Mouse (Mus musculus): ENCODE results near the gene Zfp574. TPM values are rescaled to one million over a fixed set of nuclear protein-coding genes. Genes with fewer than 3 reads are reported as not detected.

Zfp574 gene
- polyA plus RNA-seq, 1 experiment from 2014 or later = 10.8 TPM

GRCm38 (mm10) chr7:25112956-25113603 lies 40.7 kb downstream of the Zfp574 start:
- no peak overlapping the region for H3K4me2 ChIP-seq (ENCODE audit: low read depth, low read length)
- no peaks in the 10 kb centered on the region for H3K4me1 ChIP-seq (ENCODE audit: insufficient read depth)
- WGBS (ENCODE audit: insufficient replicate concordance) = 74% methylated on average over 16 of the region's 16 CpGs
- no peak for ATAC-seq
- H3K27ac ChIP-seq (ENCODE audit: low read depth) = no peak overlapping the region
- TF ChIP-seq EP300 (IDR thresholded peaks at IDR 0.05; ENCODE audit: low read depth) = no peak
- no peak for TF ChIP-seq CTCF (IDR thresholded peaks at IDR 0.05; ENCODE audit: low read depth)
- no peaks in the 10 kb centered on the region for H3K36me3 ChIP-seq (replicated peaks; ENCODE audit: insufficient read depth, low read length)
- DNase-seq = no peak
- no peak overlapping the region for H3K4me3 ChIP-seq (ENCODE audit: low read depth, low read length)
- H3K9me3 ChIP-seq (ENCODE audit: low read length) = no peaks in the 10 kb centered on the region
- no peaks in the 10 kb centered on the region for H3K27me3 ChIP-seq (ENCODE audit: insufficient read depth, low read length)
- no peak overlapping the region for H3K9ac ChIP-seq (replicated peaks)

GRCm38 (mm10) chr7:25120061-25120834 lies 47.9 kb downstream of the Zfp574 start:
- Histone ChIP-seq H3K4me3 (ENCODE audit: low read depth, low read length) (no peak overlapping the region), H3K36me3 (replicated peaks; ENCODE audit: insufficient read depth, low read length) (no peaks in the 10 kb centered on the region), H3K27me3 (ENCODE audit: insufficient read depth, low read length) (no peaks in the 10 kb centered on the region), H3K4me1 (ENCODE audit: insufficient read depth) (no peaks in the 10 kb centered on the region; the same call in 1 of the 2 replicates), H3K9me3 (ENCODE audit: low read length) (no peaks in the 10 kb centered on the region), H3K4me2 (ENCODE audit: low read depth, low read length) (peak overlapping the region; percentile 26), H3K27ac (ENCODE audit: low read depth) (no peak overlapping the region), H3K9ac (replicated peaks) (no peak overlapping the region)
- TF ChIP-seq CTCF (IDR thresholded peaks at IDR 0.05; ENCODE audit: low read depth) = no peak
- no peak for TF ChIP-seq EP300 (IDR thresholded peaks at IDR 0.05; ENCODE audit: low read depth)
- peak; percentile 68 for ATAC-seq
- peak; percentile 67 for DNase-seq
- WGBS (ENCODE audit: insufficient replicate concordance) = 31% methylated on average over 24 of the region's 25 CpGs

GRCm38 (mm10) chr7:25121240-25121786 lies 48.9 kb downstream of the Zfp574 start:
- H3K9ac ChIP-seq (replicated peaks) = no peak overlapping the region
- no peak for TF ChIP-seq EP300 (IDR thresholded peaks at IDR 0.05; ENCODE audit: low read depth)
- no peak for TF ChIP-seq CTCF (IDR thresholded peaks at IDR 0.05; ENCODE audit: low read depth)
- no peak overlapping the region for H3K4me2 ChIP-seq (ENCODE audit: low read depth, low read length)
- no peaks in the 10 kb centered on the region for H3K27me3 ChIP-seq (ENCODE audit: insufficient read depth, low read length)
- ATAC-seq = no peak
- no peak for DNase-seq
- no peaks in the 10 kb centered on the region for H3K9me3 ChIP-seq (ENCODE audit: low read length)
- H3K27ac ChIP-seq (ENCODE audit: low read depth) = no peak overlapping the region
- no peak overlapping the region for H3K4me3 ChIP-seq (ENCODE audit: low read depth, low read length)
- 70% methylated on average over 13 of the region's 13 CpGs for WGBS (ENCODE audit: insufficient replicate concordance)
- no peaks in the 10 kb centered on the region; the same call in 1 of the 2 replicates for H3K4me1 ChIP-seq (ENCODE audit: insufficient read depth)
- H3K36me3 ChIP-seq (replicated peaks; ENCODE audit: insufficient read depth, low read length) = no peaks in the 10 kb centered on the region

- H3K9ac ChIP-seq (replicated peaks) = no peak overlapping the region
- WGBS (ENCODE audit: insufficient replicate concordance) = 69% methylated on average over 10 of the region's 10 CpGs
- no peak overlapping the region for H3K4me2 ChIP-seq (ENCODE audit: low read depth, low read length)
- H3K27ac ChIP-seq (ENCODE audit: low read depth) = no peak overlapping the region
- no peaks in the 10 kb centered on the region for H3K9me3 ChIP-seq (ENCODE audit: low read length)
- H3K36me3 ChIP-seq (replicated peaks; ENCODE audit: insufficient read depth, low read length) = no peaks in the 10 kb centered on the region
- DNase-seq (no peak), ATAC-seq (no peak)
- no peaks in the 10 kb centered on the region for H3K27me3 ChIP-seq (ENCODE audit: insufficient read depth, low read length)
- peaks cover 2% of the 10 kb centered on the region; the same call in 1 of the 2 replicates for H3K4me1 ChIP-seq (ENCODE audit: insufficient read depth)
- H3K4me3 ChIP-seq (ENCODE audit: low read depth, low read length) = no peak overlapping the region
- no peak for TF ChIP-seq CTCF (IDR thresholded peaks at IDR 0.05; ENCODE audit: low read depth)
- no peak for TF ChIP-seq EP300 (IDR thresholded peaks at IDR 0.05; ENCODE audit: low read depth)
Observed at GRCm38 (mm10) chr7:25125716-25126281, 53.4 kb downstream of the Zfp574 start.

- no peaks in the 10 kb centered on the region for H3K36me3 ChIP-seq (replicated peaks; ENCODE audit: insufficient read depth, low read length)
- H3K4me2 ChIP-seq (ENCODE audit: low read depth, low read length) = no peak overlapping the region
- TF ChIP-seq EP300 (IDR thresholded peaks at IDR 0.05; ENCODE audit: low read depth) (no peak), CTCF (IDR thresholded peaks at IDR 0.05; ENCODE audit: low read depth) (no peak)
- no peaks in the 10 kb centered on the region for H3K9me3 ChIP-seq (ENCODE audit: low read length)
- no peak overlapping the region for H3K27ac ChIP-seq (ENCODE audit: low read depth)
- no peak overlapping the region for H3K9ac ChIP-seq (replicated peaks)
- H3K4me3 ChIP-seq (ENCODE audit: low read depth, low read length) = no peak overlapping the region
- peaks cover 7% of the 10 kb centered on the region; the same call in 1 of the 2 replicates for H3K4me1 ChIP-seq (ENCODE audit: insufficient read depth)
- ATAC-seq (no peak), DNase-seq (no peak)
- H3K27me3 ChIP-seq (ENCODE audit: insufficient read depth, low read length) = peaks cover 15% of the 10 kb centered on the region
- WGBS (ENCODE audit: insufficient replicate concordance) = 67% methylated on average over 9 of the region's 9 CpGs
Observed at GRCm38 (mm10) chr7:25127971-25128370, 55.6 kb downstream of the Zfp574 start.
